Mouse (Mus musculus): ENCODE data around the gene Paqr4.

Paqr4 gene

DNA sequence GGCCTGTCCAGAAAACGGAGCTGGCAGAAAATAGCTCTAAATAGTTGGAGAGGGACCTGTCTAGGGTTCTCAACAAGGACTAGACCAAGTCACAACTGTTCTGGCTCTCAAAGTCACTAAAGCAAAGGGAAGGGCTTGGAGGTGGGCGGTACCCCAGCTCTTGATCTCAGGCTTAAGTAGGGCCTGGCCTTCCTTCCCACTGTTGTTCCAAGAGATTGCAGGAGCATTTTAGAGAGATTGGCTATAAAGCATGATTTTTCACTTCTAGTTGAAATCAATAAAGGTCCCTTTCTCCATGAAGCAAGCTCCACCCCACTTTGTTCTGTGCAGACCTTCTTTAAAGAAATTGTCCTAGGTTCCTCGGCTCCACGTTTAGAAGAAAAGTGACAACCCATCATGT is 15.2 kb downstream of the Paqr4 start:
- POLR2A ChIA-PET, result interaction anchor here in 3 of 4 experiments (0.6 to 16.9 kb wide), 27 partner anchors 8 to 166 kb away, joined by 3 to 197 read pairs (median 4); partner anchors contain the start of genes Paqr4 (in 3 of the 3), Kremen2 (in 1 of the 3) and Tnfrsf12a (in 1 of the 3)
- CTCF ChIA-PET, result interaction anchor here in 3 of 4 experiments (0.5 to 2.8 kb wide), 7 partner anchors 22 to 122 kb away, joined by 3 to 14 read pairs (median 4); partner anchors contain the start of genes Prss32 (in 2 of the 3) and Prss41 (in 2 of the 3)

DNA sequence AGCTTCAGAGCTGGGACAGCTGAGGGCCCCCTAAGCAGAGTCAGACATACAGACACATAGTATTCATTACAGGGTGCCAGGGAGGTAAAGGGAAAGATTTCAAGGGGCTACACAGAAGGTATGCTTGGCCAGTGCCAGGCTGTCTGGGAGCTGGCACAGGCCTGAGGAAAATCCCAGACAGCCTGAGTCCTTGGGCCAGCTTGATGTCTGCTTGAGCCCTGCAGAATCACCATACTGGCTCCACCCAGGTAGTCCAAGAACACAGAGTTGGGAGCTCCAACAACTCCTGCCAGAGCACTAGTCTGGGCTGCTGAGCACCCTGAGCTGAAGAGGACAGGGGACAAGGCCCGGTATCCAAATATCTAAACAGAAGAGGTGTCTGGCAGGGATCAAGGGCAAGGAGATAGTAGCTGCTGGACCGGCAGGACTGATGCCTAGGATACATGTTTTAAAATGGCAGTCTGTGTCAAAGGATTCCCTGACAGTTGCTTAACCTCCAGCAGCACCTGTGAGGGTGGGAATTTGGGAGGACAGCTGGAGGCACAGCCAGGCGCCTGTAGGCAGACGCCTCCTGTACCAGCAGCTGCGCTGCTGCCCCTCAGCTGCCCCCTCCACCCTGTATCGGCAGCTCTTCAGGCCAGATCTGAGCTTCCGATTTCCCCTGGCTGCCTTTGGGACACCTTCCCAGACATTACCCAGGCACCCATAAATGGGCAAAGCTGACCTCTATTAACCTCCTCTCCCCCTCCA is 18.1 kb downstream of the Paqr4 start, which contains the start of gene 1520401A03Rik:
1520401A03Rik (minus strand) TSS at position 408 of the 750 bp plus-strand sequence.
- CTCF ChIA-PET, result interaction anchor here (0.5 to 4.3 kb wide), 11 partner anchors 16 to 271 kb away, joined by 3 to 24 read pairs (median 4); partner anchors contain the start of genes Prss32 (in 1 of the 4) and Prss41 (in 1 of the 4)
- POLR2A ChIA-PET, result interaction anchor here in 2 of 4 experiments (0.6 to 16.9 kb wide), 7 partner anchors 17 to 86 kb away, joined by 3 to 197 read pairs (median 4); partner anchors contain the start of genes Paqr4 (in 2 of the 2) and Kremen2 (in 1 of the 2)

DNA sequence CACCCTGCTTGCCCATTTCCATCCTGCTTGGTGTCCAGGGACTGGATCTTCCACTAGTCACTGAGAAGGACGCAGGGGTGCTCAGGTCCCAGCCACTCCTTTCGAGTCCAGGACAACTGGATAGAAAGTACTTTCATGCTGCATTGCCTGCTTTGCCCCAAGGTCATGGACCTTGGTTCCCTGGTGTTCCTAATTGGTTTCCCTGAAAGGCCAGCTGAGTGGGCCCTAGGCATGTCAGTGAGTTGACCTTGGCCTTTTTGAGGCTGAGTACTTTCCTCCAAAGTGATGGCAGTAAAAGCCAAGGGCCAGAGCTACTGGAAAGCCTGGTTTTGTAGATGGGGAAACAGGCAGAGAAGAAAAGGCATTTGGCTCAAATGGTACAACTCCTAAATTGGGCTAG is 18.8 kb downstream of the Paqr4 start:
- POLR2A ChIA-PET, result interaction anchor here in 2 of 4 experiments (1.1 to 16.9 kb wide), 7 partner anchors 15 to 123 kb away, joined by 3 to 197 read pairs (median 4); partner anchors contain the start of genes Paqr4 (in 2 of the 2), Flywch1 (in 1 of the 2), Kremen2 (in 1 of the 2) and Zfp13 (in 1 of the 2)

DNA sequence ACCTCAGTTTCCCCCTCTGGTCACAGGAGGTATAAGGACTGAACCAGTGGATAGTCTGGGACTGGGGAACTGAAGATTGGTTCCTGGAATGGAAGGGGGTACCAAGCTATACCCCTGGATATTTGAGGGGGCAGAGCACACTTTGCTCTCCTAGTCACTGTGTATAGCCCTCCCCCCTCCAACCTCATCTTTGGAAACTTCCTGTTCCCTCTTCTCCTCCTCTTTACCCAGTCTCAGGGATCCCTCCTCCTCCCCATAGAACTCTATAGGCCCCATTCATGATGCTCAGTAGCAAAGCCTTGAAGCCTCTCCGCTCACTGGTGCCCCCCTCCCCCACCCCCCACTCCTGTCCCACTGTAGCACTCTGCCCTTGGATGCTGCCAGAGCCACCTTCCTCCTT is 21.2 kb downstream of the Paqr4 start:
- ChIA-PET POLR2A (interaction anchor here in 1 of 4 experiments (0.6 to 16.9 kb wide), 2 partner anchors 22 to 45 kb away, joined by 3 to 197 read pairs; partner anchors contain the start of genes Kremen2 and Paqr4), CTCF (interaction anchor here in 3 of 4 experiments (0.9 to 4.3 kb wide), 7 partner anchors 13 to 159 kb away, joined by 3 to 24 read pairs (median 5); no protein-coding TSS in a partner anchor)

More for the DNA sequence above, 18.8 kb downstream of the Paqr4 start:
- CTCF ChIA-PET, result interaction anchor here (0.5 to 4.3 kb wide), 8 partner anchors 15 to 272 kb away, joined by 3 to 24 read pairs (median 4); partner anchors contain the start of genes Prss32 (in 1 of the 4) and Prss41 (in 1 of the 4)

DNA sequence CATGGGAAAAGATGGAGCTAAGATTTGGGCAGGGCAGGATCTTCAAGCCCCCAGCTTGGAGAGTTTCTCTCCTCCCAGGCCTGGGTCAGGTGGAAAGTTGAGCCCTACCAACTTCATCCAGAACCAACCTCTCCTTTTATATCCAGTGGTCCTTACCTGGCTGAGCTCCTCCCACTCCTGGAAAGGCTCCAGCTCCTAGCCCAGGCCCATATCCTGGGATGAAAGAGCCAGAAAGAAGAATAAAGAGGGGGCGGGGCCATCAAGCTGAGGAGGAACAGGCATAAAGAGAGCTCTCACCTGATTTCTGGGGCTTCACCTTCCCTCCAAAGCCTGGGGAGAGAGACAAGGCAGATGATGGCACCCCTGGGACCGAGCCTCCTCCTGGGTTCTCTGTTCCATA is 23.7 kb downstream of the Paqr4 start:
- ChIA-PET POLR2A (interaction anchor here in 2 of 4 experiments (0.6 to 16.9 kb wide), 8 partner anchors 9 to 118 kb away, joined by 3 to 197 read pairs (median 4); partner anchors contain the start of genes Pkmyt1 (in 2 of the 2), Cldn9 (in 1 of the 2), Kremen2 (in 1 of the 2) and Paqr4 (in 1 of the 2)), CTCF (interaction anchor here (0.6 to 2.7 kb wide), 4 partner anchors 11 to 107 kb away, joined by 3 to 13 read pairs (median 5); no protein-coding TSS in a partner anchor)

DNA sequence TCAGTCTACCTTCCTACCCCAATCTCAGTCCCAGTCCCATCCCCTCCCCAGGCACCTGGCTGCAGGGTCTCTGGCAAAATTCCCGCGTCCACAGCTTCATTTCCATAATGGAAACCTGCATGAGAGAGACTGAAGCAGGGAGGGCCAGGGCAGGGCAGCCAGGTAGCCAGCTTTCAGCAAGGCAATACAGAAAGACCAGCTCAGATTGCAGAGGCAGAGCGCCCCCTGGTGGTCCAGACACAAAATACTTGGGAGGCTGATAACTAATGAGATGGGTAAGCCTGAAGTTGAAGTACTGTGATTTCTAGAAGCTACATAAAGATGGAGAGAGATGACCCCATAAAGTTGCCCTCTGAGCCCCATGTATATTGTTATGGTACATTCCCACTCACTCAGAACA is 34.5 kb downstream of the Paqr4 start:
- CTCF ChIA-PET, result interaction anchor here (0.5 to 5.6 kb wide), 91 partner anchors 8 to 967 kb away, joined by 3 to 47 read pairs (median 5); partner anchors contain the start of genes Bicdl2 (in 3 of the 4), Cldn9 (in 3 of the 4), Mmp25 (in 3 of the 4) and 1520401A03Rik (in 2 of the 4)
- POLR2A ChIA-PET, result interaction anchor here in 3 of 4 experiments (0.5 to 2.5 kb wide), 20 partner anchors 10 to 139 kb away, joined by 3 to 7 read pairs (median 3); partner anchors contain the start of gene 1520401A03Rik (in 1 of the 3)

DNA sequence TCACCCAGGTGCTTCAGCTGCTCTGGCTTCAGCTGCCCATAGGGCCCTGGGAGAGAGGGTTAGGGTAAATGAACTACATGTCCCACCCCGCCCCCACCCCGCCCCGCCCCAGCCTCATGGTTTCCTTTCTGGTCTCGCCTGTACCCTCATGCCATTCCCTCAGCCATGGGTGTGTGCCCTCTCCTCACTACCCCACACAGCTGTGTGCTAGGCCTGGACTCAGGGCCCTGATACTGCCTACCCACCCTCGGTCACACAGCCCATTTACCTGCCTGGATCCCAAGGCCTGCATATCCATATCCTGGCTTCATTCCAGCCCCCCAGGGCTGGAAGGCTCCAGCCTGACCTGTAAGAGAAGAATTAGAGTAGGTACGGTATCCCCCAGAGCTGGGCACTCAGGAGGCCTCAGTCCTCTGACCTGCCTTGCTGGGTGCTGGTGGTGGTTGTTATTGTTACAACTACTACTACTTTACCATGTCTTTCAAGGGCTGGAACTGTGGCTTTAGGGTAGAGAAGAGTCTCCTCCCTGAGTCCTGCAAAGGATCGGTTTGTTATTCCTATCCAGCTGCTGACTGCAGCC is 35.1 kb downstream of the Paqr4 start:
- ChIA-PET POLR2A (interaction anchor here in 3 of 4 experiments (0.5 to 2.1 kb wide), 16 partner anchors 9 to 138 kb away, joined by 3 to 7 read pairs (median 4); partner anchors contain the start of gene 1520401A03Rik (in 1 of the 3)), CTCF (interaction anchor here (0.5 to 5.6 kb wide), 86 partner anchors 7 to 966 kb away, joined by 3 to 47 read pairs (median 5); partner anchors contain the start of genes Bicdl2 (in 3 of the 4), Cldn9 (in 3 of the 4), Mmp25 (in 3 of the 4) and 1520401A03Rik (in 2 of the 4))

DNA sequence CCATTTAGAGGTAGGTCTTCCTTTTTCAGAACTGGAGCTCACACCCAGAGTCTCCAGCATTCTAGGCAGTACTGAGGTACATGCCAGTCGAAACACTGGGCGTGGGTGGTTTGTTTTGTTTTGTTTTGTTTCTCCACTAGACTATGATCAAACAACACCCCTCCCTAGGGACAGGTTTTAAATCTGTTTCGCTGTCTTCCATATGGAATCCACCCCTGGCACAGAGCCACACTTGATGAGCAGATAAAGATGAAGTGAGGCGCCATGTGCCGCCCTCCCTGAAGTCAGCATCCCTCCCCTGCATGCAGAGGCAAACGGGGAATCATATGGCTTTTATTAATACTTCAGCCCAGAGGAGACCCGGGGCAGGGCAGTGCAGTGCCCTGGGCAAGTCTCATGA is 35.9 kb downstream of the Paqr4 start:
- CTCF ChIA-PET, result interaction anchor here (0.6 to 5.6 kb wide), 10 partner anchors 21 to 74 kb away, joined by 3 to 47 read pairs (median 5); partner anchors contain the start of genes Bicdl2 (in 1 of the 4) and Cldn9 (in 1 of the 4)
- POLR2A ChIA-PET, result interaction anchor here in 2 of 4 experiments (0.7 to 2.1 kb wide), 3 partner anchors 35 to 54 kb away, joined by 3 to 6 read pairs (median 4); no protein-coding TSS in a partner anchor

DNA sequence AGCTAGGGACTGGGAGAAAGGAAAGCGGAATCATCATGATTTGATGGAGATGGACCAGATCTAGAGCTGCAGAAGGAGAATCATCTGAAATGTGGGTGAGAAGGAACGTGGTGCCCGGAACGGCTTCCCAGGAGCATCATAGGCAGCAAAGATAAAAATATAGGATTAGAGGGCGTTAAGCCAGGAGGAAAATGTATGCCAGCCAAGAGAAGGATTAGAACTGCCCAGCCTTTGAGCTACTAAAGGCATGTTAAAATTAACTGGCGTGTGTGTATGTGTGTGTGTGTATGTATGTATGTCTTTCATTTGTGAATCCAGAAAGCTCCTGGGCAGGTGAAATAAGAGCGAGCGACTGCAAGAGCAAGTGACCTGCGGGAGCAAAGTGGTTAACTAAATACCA is 37.4 kb downstream of the Paqr4 start:
- POLR2A ChIA-PET, result interaction anchor here in 3 of 4 experiments (0.6 to 1.2 kb wide), 5 partner anchors 18 to 37 kb away, joined by 3 to 4 read pairs (median 3); no protein-coding TSS in a partner anchor
- CTCF ChIA-PET, result interaction anchor here in 3 of 4 experiments (0.5 to 5.6 kb wide), 7 partner anchors 23 to 1576 kb away, joined by 3 to 47 read pairs (median 3); partner anchors contain the start of gene Pkmyt1 (in 1 of the 3)

DNA sequence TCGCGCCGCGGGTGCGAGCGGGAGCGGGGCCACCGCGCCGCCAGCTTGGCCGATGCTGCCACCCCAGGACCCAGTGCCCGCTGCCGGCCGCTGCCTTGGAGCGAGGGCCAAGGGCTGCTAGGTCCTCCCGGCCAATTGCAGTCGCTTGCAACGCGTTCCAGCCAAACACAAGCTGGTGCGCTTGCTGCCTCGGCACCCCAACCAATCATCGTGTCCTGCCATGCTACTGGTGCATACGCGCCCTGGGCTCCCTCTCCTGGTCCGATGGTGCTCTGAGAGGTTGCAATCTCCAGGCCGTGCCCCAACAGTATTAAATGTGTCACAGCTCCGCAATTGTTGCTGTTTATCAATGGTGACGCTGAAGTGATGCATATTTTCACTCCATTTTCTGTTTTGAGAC is 40.6 kb downstream of the Paqr4 start:
- ChIA-PET CTCF (interaction anchor here (0.6 to 3.2 kb wide), 49 partner anchors 10 to 294 kb away, joined by 3 to 25 read pairs (median 5); partner anchors contain the start of genes Cldn9 (in 2 of the 4), 1520401A03Rik (in 1 of the 4), Bicdl2 (in 1 of the 4) and Cldn6 (in 1 of the 4)), POLR2A (interaction anchor here (0.6 to 5.9 kb wide), 53 partner anchors 8 to 551 kb away, joined by 3 to 70 read pairs (median 4); partner anchors contain the start of genes Cldn9 (in 3 of the 4), Cldn6 (in 2 of the 4), Zscan10 (in 2 of the 4) and Ccnf (in 1 of the 4))

DNA sequence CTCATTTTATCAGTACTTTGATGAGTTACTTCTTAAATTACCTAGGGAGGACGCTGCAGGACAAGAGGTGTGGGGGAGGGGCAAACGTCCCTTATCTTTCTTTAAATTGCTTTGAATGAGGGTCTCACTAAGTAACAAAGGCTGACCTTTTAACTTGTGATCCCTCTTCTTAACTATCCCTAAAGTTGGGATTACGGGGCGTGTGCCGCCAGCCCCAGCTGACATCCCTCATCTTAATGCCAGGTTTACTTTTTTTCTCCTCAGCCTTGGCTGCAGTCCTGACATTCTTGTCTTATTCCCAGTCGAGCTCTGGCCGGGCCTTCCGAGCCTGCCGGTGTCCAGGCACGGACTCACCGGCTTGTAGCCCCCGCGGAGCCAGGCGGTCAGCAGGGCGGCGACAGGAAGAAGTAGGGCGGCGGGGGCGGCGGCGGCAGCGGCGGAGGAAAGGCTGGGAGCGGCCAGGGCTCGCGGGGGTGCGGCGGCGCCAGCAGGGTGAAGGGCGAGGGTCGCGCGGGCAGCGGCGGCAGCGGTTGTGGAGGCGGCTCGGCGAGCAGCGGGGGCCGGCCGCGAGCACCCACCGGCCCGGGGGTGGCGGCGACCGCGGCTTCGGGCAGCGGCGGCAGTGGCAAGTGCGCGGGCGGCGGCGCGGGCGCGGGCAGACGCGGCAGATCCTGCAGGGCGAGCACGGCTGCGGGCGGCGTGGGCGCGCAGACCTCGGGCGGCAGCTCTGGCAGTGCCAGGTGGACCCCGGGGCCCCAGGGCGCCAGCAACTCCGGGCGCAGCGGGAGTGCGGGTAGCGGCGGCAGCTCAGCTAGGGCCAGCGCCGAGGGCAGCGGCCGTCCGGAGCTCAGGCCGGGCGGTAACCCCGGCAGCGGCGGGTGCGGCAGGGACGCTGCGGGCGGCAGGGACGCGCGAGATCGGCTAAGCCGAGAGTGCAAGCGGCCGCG is 41.3 kb downstream of the Paqr4 start:
- ChIA-PET POLR2A (interaction anchor here in 3 of 4 experiments (0.6 to 5.9 kb wide), 46 partner anchors 9 to 552 kb away, joined by 3 to 70 read pairs (median 4); partner anchors contain the start of genes Cldn9 (in 3 of the 3), Zscan10 (in 2 of the 3), 1520401A03Rik (in 1 of the 3) and Ccnf (in 1 of the 3)), CTCF (interaction anchor here (0.5 to 3.2 kb wide), 45 partner anchors 11 to 152 kb away, joined by 3 to 25 read pairs (median 5); partner anchors contain the start of genes Cldn9 (in 2 of the 4), 1520401A03Rik (in 1 of the 4), Bicdl2 (in 1 of the 4) and Cldn6 (in 1 of the 4))

DNA sequence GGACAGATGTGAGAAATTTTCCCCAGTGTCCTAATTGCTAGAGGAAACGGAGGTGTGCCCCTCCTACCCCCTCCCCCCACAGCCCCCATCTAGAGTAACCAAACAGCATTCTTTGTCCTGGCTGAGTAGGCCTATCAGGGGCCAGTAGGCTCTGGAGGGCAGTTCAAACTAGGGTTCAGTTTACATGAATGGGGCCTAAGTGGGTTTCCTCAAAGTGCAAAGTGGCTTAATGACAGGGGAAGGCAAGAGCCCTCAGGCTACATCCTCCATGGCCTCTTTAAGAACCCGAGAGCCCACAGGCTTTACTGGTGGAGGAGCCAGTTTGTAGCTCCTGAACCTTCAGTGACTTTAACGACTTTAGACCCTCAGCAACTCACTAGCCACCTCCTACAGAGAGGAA is 44.9 kb downstream of the Paqr4 start:
- ChIA-PET POLR2A (interaction anchor here in 3 of 4 experiments (0.7 to 5.9 kb wide), 10 partner anchors 10 to 90 kb away, joined by 3 to 70 read pairs (median 6); partner anchors contain the start of genes Cldn9 (in 2 of the 3), Cldn6 (in 1 of the 3), Paqr4 (in 1 of the 3) and Pkmyt1 (in 1 of the 3)), CTCF (interaction anchor here in 2 of 4 experiments (0.5 to 2.2 kb wide), 5 partner anchors 10 to 347 kb away, joined by 3 to 17 read pairs (median 4); no protein-coding TSS in a partner anchor)

DNA sequence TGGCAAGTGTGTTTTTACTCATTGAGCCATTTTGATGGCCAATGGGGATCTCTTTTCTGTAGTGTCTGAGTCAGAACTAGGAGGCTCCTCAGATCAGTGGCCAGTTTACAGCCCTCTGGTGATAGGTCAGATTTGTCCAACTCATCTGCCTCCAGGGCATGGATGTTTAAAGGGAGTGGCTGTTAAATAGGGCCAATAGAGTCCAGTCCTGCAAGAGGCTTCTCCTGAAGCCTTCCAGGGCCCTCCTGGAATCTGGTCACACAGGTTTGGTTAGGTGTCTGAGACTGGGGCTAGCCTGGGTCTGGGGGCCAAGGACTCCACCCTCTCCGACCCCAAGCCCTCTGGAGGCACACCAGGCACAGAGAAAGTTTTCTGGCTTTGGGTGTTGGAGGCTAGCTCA is 46.2 kb downstream of the Paqr4 start:
- CTCF ChIA-PET, result interaction anchor here in 1 of 4 experiments (1.1 to 1.4 kb wide), 2 partner anchors 11 to 12 kb away, joined by 3 to 7 read pairs; no protein-coding TSS in a partner anchor

More for the DNA sequence above, 46.2 kb downstream of the Paqr4 start:
- POLR2A ChIA-PET, result interaction anchor here in 2 of 4 experiments (1.2 to 2.4 kb wide), 7 partner anchors 10 to 49 kb away, joined by 3 to 9 read pairs (median 4); partner anchors contain the start of genes Cldn9 (in 2 of the 2) and Pkmyt1 (in 1 of the 2)
